ENCODE assay signal across 9 mouse cellular contexts in genomic region chr16:90279058-90279457, GRCm38 (mm10). TPM values are rescaled to one million over a fixed set of nuclear protein-coding genes. Genes with fewer than 3 reads are reported as not detected.
A peak's percentile ranks its signal among the peaks of the same experiment; 100 is the strongest.
DNase-seq lines count a peak whose midpoint lies in the region; ATAC-seq lines count a peak whose summit lies in the region.
"Had no signal": no experiment of that assay in that cellular context is flagged by ENCODE, and none has a peak within 500 bp of the region (broad histone marks: within the 10 kb centered on the region; RNA-seq: fewer than 3 reads in every experiment).

No protein-coding gene starts in this region.

- H3K4me1 ChIP-seq in heart, embryonic 10.5 days, result peaks cover 40% of the 10 kb centered on the region
- H3K4me1 ChIP-seq in heart, embryonic 16.5 days (ENCODE audit: control insufficient read depth, insufficient read depth, low read length), result peaks cover 45% of the 10 kb centered on the region

- H3K27me3 ChIP-seq in heart, embryonic 10.5 days (ENCODE audit: insufficient read depth, poor library complexity, severe bottlenecking), result no peaks in the 10 kb centered on the region
- no peaks in the 10 kb centered on the region for H3K27me3 ChIP-seq in heart, embryonic 16.5 days (ENCODE audit: control insufficient read depth, insufficient read depth, low read length)
- H3K27me3 ChIP-seq: midbrain, embryonic 12.5 days had no signal

- WGBS in heart, embryonic 10.5 days, result 22% methylated on average over 6 of the region's 6 CpGs
- 20% methylated on average over 6 of the region's 6 CpGs for WGBS in heart, embryonic 16.5 days

- no peaks in the 10 kb centered on the region for H3K9me3 ChIP-seq in heart, embryonic 10.5 days
- no peaks in the 10 kb centered on the region for H3K9me3 ChIP-seq in heart, embryonic 16.5 days (replicated peaks; ENCODE audit: control insufficient read depth, low read length)
- H3K9me3 ChIP-seq: midbrain, embryonic 12.5 days had no signal

- peak overlapping the region; percentile 32; the same call in 1 of the 2 replicates for H3K4me2 ChIP-seq in heart, embryonic 16.5 days (ENCODE audit: low read depth, low read length)
- H3K4me2 ChIP-seq: midbrain, embryonic 12.5 days had no signal

- DNase-seq in heart, embryonic 10.5 days (ENCODE audit: low spot score), result no peak
- no peak for DNase-seq in heart, postnatal 4 days
- DNase-seq in thymus, postnatal 0 days (ENCODE audit: low spot score), result peak; percentile 25
- DNase-seq in thymus, postnatal 25 days, result no peak
- peak; percentile 9 to 17 for DNase-seq in natural killer cell, adult 2 months (ENCODE audit: low spot score in 2 of 2)
- DNase-seq in MN1 (ENCODE audit: low spot score), result no peak
- no peak for DNase-seq in urinary bladder, postnatal 14 days (ENCODE audit: low spot score)

- no peak overlapping the region for H3K9ac ChIP-seq in heart, embryonic 16.5 days (ENCODE audit: low read length)
- H3K9ac ChIP-seq: midbrain, embryonic 12.5 days had no signal

- no peak for ATAC-seq in heart, embryonic 16.5 days (replicated peaks; ENCODE audit: extremely low read depth, insufficient read depth, low FRiP score)

- peak overlapping the region; percentile 12; the same call in 1 of the 2 replicates for H3K4me3 ChIP-seq in heart, embryonic 10.5 days
- H3K4me3 ChIP-seq in heart, embryonic 16.5 days (ENCODE audit: low read length), result no peak overlapping the region
- H3K4me3 ChIP-seq: midbrain, embryonic 12.5 days had no signal

- H3K27ac ChIP-seq in heart, embryonic 10.5 days, result no peak overlapping the region
- no peak overlapping the region for H3K27ac ChIP-seq in heart, embryonic 16.5 days (ENCODE audit: low read length)
- H3K27ac ChIP-seq: midbrain, embryonic 12.5 days had no signal

- peaks cover 5% of the 10 kb centered on the region; the same call in 1 of the 2 replicates for H3K36me3 ChIP-seq in heart, embryonic 10.5 days
- H3K36me3 ChIP-seq in heart, embryonic 16.5 days (ENCODE audit: control insufficient read depth, insufficient read depth), result no peaks in the 10 kb centered on the region

RNA-seq across cellular contexts. Expression of gene Scaf4, which starts 5.2 kb away (rescaled TPM):
- 22.1 and 30.4 TPM in 2 replicates for polyA plus RNA-seq in heart, embryonic 10.5 days (2016; fragmentation: Nextera tagmentation; extraction: Ambion mirVana)
- total RNA-seq in heart, postnatal 4 days (2021), result 10 to 100 TPM; 31.1 to 36.3 TPM
- polyA plus RNA-seq in thymus, postnatal 0 days (2015; fragmentation: Nextera tagmentation; extraction: Ambion mirVana), result 20.6 and 22.1 TPM in 2 replicates
- polyA plus RNA-seq in heart, embryonic 16.5 days (2015; fragmentation: Nextera tagmentation; extraction: Ambion mirVana), result 17.0 and 19.8 TPM in 2 replicates

RNA-seq across cellular contexts. Expression of gene Sod1, which starts 58.5 kb away (rescaled TPM):
- polyA plus RNA-seq in heart, embryonic 10.5 days (2016; fragmentation: Nextera tagmentation; extraction: Ambion mirVana), result 1,054 and 1,279 TPM in 2 replicates
- total RNA-seq in heart, postnatal 4 days (2021), result 100 to 1,000 TPM; 499 to 512 TPM
- 1,237 and 1,253 TPM in 2 replicates for polyA plus RNA-seq in thymus, postnatal 0 days (2015; fragmentation: Nextera tagmentation; extraction: Ambion mirVana)
- polyA plus RNA-seq in heart, embryonic 16.5 days (2015; fragmentation: Nextera tagmentation; extraction: Ambion mirVana), result 765 and 884 TPM in 2 replicates

Comparison
In these comparisons a context has a peak if more than half of its experiments do, and no peak if none do; other contexts are left out.
1. DNase-seq: peak in thymus, postnatal 0 days (single experiment) and natural killer cell, adult 2 months (2 of 2); none in heart, embryonic 10.5 days (single experiment), heart, postnatal 4 days (single experiment), thymus, postnatal 25 days (single experiment), MN1 (single experiment) and urinary bladder, postnatal 14 days (single experiment).